Mouse (Mus musculus) embryonic stem cell, embryonic (primary cell): ENCODE data around the gene Sirt4.

Source experiments
- CTCF ChIA-PET, 4 experiments: fragments of 300-600 bp in 2 of 4; fragments of 350-600 bp in 2 of 4; sonication (Branson Sonifier 250); formaldehyde crosslinking; loops; one replicate each; lab custom pipeline; 2022; ENCODE audit warnings: inconsistent platforms in 2 of 4; lab: Charles Lee
- POLR2A ChIA-PET, 4 experiments: fragments of 300-600 bp in 2 of 4; fragments of 350-600 bp in 2 of 4; sonication (Branson Sonifier 250); formaldehyde crosslinking; loops; one replicate each; lab custom pipeline; 2022; ENCODE audit warnings: antibody characterized with exemption in 4 of 4, inconsistent platforms in 1 of 4; lab: Charles Lee

The Sirt4 gene

GRCm38 (mm10) chr5:115431061-115431897, 53.2 kb downstream of the Sirt4 start:
- ChIA-PET POLR2A (interaction anchor here in 3 of 4 experiments (0.6 to 4.2 kb wide), 39 partner anchors 9 to 264 kb away, joined by 3 to 25 read pairs (median 4); partner anchors contain the start of gene Dynll1 (in 1 of the 3)), CTCF (interaction anchor here (0.6 to 2.5 kb wide), 31 partner anchors 9 to 1144 kb away, joined by 3 to 17 read pairs (median 4); partner anchors contain the start of gene Sirt4 (in 1 of the 4))

DNA sequence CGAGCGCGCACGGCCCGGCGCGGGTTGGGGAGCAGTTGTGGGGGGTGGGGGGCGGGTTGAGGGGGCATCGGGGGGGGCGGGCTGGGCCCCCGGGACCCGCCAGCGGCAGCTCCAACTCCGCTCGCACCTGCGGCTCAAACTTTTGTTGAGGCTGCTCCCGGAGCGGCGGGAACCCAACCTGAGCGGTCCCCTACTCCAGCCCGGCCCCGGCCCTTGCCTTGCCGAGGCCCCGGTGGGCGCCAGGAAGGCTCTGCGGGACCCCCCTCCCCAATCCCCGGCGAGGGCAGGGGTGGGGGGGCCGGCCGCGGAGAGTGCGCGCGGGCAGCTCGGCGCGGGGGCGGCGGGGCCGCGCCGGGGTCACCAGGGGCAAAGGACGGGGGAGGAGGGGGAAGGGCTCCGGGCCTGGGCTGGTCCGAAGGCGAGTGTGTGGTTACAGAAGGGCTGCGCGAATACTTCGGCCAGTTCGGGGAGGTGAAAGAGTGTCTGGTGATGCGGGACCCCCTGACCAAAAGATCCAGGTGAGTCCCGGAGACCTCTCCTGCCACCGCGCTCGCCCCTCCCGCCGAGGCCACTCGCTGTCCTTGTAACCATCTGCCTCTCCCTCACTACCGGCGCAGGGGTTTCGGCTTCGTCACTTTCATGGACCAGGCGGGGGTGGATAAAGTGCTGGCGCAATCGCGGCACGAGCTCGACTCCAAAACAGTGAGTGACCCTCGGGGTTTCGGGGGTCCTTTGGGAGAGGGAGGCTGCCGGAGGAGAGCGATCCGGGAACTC, 54.2 kb downstream of the Sirt4 start:
- POLR2A ChIA-PET = interaction anchor here (0.6 to 4.0 kb wide), 18 partner anchors 10 to 248 kb away, joined by 3 to 24 read pairs (median 4); no protein-coding TSS in a partner anchor
- CTCF ChIA-PET = interaction anchor here in 3 of 4 experiments (0.6 to 2.5 kb wide), 12 partner anchors 10 to 264 kb away, joined by 3 to 17 read pairs (median 4); partner anchors contain the start of gene Sirt4 (in 1 of the 3)

DNA sequence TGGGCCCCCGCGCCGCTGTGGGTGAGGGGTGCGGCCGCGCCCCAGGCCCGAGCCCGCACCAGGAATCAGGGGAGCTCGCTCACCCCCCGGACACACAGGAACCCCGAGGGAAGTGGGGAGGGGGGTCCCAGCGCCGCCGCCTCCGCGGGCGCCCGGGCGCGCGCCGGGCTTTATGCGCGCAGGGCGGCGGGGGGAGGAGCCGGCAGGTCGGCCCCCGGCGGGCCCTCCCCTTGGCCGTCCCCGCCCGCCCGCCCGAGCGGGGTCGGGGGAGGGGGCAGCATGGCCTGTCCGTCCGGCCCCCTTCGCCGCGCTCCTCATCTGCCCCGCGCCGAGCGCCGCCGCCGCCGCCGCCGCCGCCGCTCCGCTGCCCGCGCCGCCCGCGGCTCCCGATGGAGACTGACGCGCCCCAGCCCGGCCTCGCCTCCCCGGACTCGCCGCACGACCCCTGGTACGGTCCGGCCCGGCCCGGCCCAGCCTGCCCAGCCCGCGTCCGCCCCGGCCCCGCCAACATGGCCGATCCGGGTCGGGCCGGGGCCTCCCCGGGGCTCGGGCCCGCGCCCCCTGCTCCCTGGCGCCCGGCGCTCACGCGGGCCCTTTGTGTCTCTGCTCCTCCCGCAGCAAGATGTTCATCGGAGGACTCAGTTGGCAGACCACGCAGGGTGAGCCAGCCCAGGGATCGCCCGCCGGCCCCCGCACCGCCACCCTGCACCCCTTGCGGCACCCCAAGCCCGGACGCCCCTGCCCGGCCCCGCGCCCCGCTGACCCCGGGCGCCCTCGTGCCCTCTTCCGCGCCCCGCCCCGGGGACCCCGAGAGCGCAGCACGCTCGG, 55.0 kb downstream of the Sirt4 start, which contains the start of gene Msi1:
Gene Msi1, plus strand, starts transcription at position 241 of the 828 bp plus-strand sequence.
- CTCF ChIA-PET = interaction anchor here (0.6 to 1.2 kb wide), 5 partner anchors 11 to 735 kb away, joined by 3 to 4 read pairs (median 4); no protein-coding TSS in a partner anchor
- POLR2A ChIA-PET = interaction anchor here (0.6 to 1.9 kb wide), 19 partner anchors 11 to 249 kb away, joined by 3 to 9 read pairs (median 3); partner anchors contain the start of genes Dynll1 (in 1 of the 4) and Pop5 (in 1 of the 4)

DNA sequence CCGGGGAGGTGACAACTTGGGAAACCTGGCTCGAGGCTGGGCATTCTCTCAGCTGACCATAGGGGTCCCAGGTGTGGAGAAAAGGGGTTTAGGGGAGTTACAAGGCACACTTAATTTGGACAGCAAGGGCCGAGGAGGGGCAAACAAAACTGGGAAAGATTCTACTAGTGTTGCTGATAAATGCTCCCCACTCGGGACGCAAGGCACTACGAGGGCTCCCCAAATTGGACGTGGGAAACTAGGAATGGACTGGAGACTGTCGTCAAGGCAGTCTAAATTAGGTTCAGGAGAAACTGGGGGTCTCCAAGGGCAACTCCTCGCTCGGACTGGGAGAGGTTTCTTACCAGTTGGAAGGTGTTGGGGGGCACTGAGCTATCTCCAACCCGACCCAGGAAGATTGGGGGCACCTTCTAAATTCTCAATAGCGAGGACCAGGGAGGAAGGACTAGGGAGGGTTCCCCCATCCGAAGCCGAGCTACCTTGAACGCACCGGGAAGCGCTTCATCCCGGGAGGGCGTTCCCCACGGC, 55.6 kb downstream of the Sirt4 start:
- CTCF ChIA-PET = interaction anchor here (0.6 to 1.2 kb wide), 5 partner anchors 12 to 734 kb away, joined by 3 to 4 read pairs (median 4); no protein-coding TSS in a partner anchor
- POLR2A ChIA-PET = interaction anchor here in 3 of 4 experiments (0.6 to 1.9 kb wide), 17 partner anchors 11 to 196 kb away, joined by 3 to 9 read pairs (median 3); partner anchors contain the start of genes Dynll1 (in 1 of the 3) and Pop5 (in 1 of the 3)
